Mouse (Mus musculus) liver, embryonic 11.5 days (tissue): ENCODE data around the gene Trib2. TPM values are rescaled to one million over a fixed set of nuclear protein-coding genes. Genes with fewer than 3 reads are reported as not detected.

Experiments used
- ATAC-seq: fragments of 200-750 bp; cut with Nextera tagmentation; replicated peaks from 2 replicates; pipeline ENCODE4 v1.8.0; 2017; ENCODE audit warnings: moderate number of reproducible peaks, mild to moderate bottlenecking, moderate TSS enrichment, moderate library complexity; ENCODE audit not compliant: low FRiP score
- DNase-seq: peaks from one replicate; pipeline ENCODE4 v3.0.0-alpha.2; 2017; ENCODE audit warnings: low spot score
- H3K27ac ChIP-seq: fragments of 300-500 bp; sonication (generic); 2 replicates; pipeline ENCODE4 v1.5.1; 2014; ENCODE audit warnings: mild to moderate bottlenecking, low read depth, low read length, control low read depth
- H3K27me3 ChIP-seq: fragments of 300-500 bp; sonication (generic); replicated peaks from 2 replicates; pipeline ENCODE4 v1.6.1; 2014; ENCODE audit warnings: low read length, mixed read lengths; ENCODE audit not compliant: control insufficient read depth, insufficient read depth
- H3K36me3 ChIP-seq: fragments of 300-500 bp; sonication (generic); 2 replicates; pipeline ENCODE4 v1.6.1; 2014; ENCODE audit warnings: mild to moderate bottlenecking, low read length, moderate library complexity, mixed read lengths; ENCODE audit not compliant: control insufficient read depth, insufficient read depth
- H3K4me1 ChIP-seq: fragments of 300-500 bp; sonication (generic); replicated peaks from 2 replicates; pipeline ENCODE4 v1.6.1; 2014; ENCODE audit warnings: low read length, mixed read lengths; ENCODE audit not compliant: control insufficient read depth, insufficient read depth
- H3K4me2 ChIP-seq: fragments of 300-500 bp; sonication (generic); 2 replicates; pipeline ENCODE4 v1.6.1; 2014; ENCODE audit warnings: mild to moderate bottlenecking, control low read depth, moderate library complexity
- H3K4me3 ChIP-seq: fragments of 300-500 bp; sonication (generic); 2 replicates; pipeline ENCODE4 v1.5.1; 2014; ENCODE audit warnings: low read depth, low read length, control low read depth
- H3K9ac ChIP-seq: fragments of 300-500 bp; sonication (generic); 2 replicates; pipeline ENCODE4 v1.6.1; 2014; ENCODE audit warnings: low read depth, low read length, control low read depth
- H3K9me3 ChIP-seq: fragments of 300-500 bp; sonication (generic); 2 replicates; pipeline ENCODE4 v1.6.1; 2016; ENCODE audit warnings: low read length, inconsistent platforms, mixed read lengths; ENCODE audit not compliant: control insufficient read depth
- WGBS: fragments of 180-500 bp; shearing (Covaris S2); extraction: QIAGEN DNeasy Blood & Tissue Kit; methylation state at CpG from one replicate; pipeline ENCODE4 v1.1.7; 2014; 5-methylcytosine and 5-hydroxymethylcytosine counted together
- polyA plus RNA-seq: library from polyadenylated mRNA; unstranded; fragments of >200 nt; fragmentation: Nextera tagmentation; extraction: Ambion mirVana; gene quantifications from 2 replicates; pipeline ENCODE4 v1.2.1, GENCODE M21; 2014

Trib2 gene
- polyA plus RNA-seq, 1 experiment from 2014 or later, result 6.4 TPM

GRCm38 (mm10) chr12:15800196-15800913 lies 16.4 kb downstream of the Trib2 start:
- H3K27me3 ChIP-seq, result no peaks in the 10 kb centered on the region
- H3K4me1 ChIP-seq, result no peaks in the 10 kb centered on the region

GRCm38 (mm10) chr12:15798019-15798418 lies 18.7 kb downstream of the Trib2 start:
- no peaks in the 10 kb centered on the region for H3K4me1 ChIP-seq

More at GRCm38 (mm10) chr12:15800196-15800913, 16.4 kb downstream of the Trib2 start:
- no peak overlapping the region for H3K4me2 ChIP-seq
- no peak for ATAC-seq
- WGBS, result 76% methylated on average over 4 of the region's 4 CpGs
- H3K27ac ChIP-seq, result no peak overlapping the region
- H3K4me3 ChIP-seq, result no peak overlapping the region
- no peak overlapping the region for H3K9ac ChIP-seq
- no peaks in the 10 kb centered on the region for H3K9me3 ChIP-seq
- DNase-seq, result no peak
- no peaks in the 10 kb centered on the region for H3K36me3 ChIP-seq

DNA sequence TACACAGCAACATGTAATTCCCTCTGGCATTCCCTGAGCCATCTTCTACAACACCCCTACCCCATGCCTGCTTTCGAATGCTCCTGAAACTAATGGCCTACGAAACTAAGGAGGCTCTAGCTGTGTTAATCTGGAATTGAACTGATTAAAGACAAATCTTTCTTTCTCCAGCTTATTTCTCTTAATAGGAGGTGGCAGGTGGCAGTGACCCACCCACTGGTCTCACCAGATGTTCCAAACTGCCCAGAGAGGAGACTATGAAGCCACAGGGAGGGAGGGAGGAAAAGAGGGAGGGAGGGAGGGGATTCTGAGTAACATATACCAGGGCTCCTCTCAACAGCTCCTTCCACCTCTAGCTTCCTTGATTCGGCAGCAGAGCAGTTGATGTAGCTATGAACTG lies 20.8 kb downstream of the Trib2 start:
- H3K9ac ChIP-seq, result no peak overlapping the region
- WGBS, result 77% methylated on average over 3 of the region's 3 CpGs
- H3K9me3 ChIP-seq, result no peaks in the 10 kb centered on the region
- ATAC-seq (no peak), DNase-seq (no peak)
- no peaks in the 10 kb centered on the region for H3K4me1 ChIP-seq
- no peaks in the 10 kb centered on the region for H3K27me3 ChIP-seq
- H3K4me2 ChIP-seq, result no peak overlapping the region
- H3K27ac ChIP-seq, result no peak overlapping the region
- H3K4me3 ChIP-seq, result no peak overlapping the region
- peaks cover 6% of the 10 kb centered on the region for H3K36me3 ChIP-seq

More at GRCm38 (mm10) chr12:15798019-15798418, 18.7 kb downstream of the Trib2 start:
- no peaks in the 10 kb centered on the region for H3K27me3 ChIP-seq
- H3K36me3 ChIP-seq, result peaks cover 6% of the 10 kb centered on the region
- no peak overlapping the region for H3K27ac ChIP-seq
- 47% methylated on average over 7 of the region's 7 CpGs for WGBS
- H3K9ac ChIP-seq, result no peak overlapping the region
- H3K4me3 ChIP-seq, result no peak overlapping the region
- peak; percentile 64 for ATAC-seq
- H3K9me3 ChIP-seq, result no peaks in the 10 kb centered on the region
- DNase-seq, result no peak
- H3K4me2 ChIP-seq, result no peak overlapping the region

DNA sequence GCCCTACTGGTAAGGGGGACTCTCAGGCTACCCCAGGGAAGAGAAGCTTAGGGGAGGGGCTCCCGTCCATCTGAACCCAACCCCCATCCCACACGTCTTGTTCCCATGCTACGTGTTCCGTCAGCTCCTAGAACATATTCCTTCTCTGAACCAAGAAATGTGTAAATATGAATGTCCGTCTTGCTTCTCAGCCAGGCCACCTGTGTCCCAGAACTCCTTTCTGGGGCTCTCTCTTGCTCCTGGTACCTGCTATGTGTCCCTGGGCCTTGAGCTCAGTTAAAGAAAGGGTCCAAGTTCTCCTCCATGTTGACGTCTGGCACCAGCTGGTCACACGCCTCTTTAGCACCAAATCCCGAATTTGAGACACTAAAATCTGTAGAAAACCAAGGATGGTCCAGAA lies 23.4 kb downstream of the Trib2 start:
- H3K4me3 ChIP-seq, result no peak overlapping the region
- WGBS, result 89% methylated on average over 8 of the region's 8 CpGs
- H3K9me3 ChIP-seq, result no peaks in the 10 kb centered on the region
- peaks cover 6% of the 10 kb centered on the region for H3K36me3 ChIP-seq
- H3K4me2 ChIP-seq, result no peak overlapping the region
- H3K9ac ChIP-seq, result no peak overlapping the region
- no peak for DNase-seq
- H3K27me3 ChIP-seq, result no peaks in the 10 kb centered on the region
- H3K27ac ChIP-seq, result no peak overlapping the region
- ATAC-seq, result no peak
- no peaks in the 10 kb centered on the region for H3K4me1 ChIP-seq

- no peak for ATAC-seq
- DNase-seq, result no peak
- H3K36me3 ChIP-seq, result peaks cover 6% of the 10 kb centered on the region
- H3K9me3 ChIP-seq, result no peaks in the 10 kb centered on the region
- H3K27me3 ChIP-seq, result no peaks in the 10 kb centered on the region
- 81% methylated on average over 2 of the region's 2 CpGs for WGBS
- no peaks in the 10 kb centered on the region for H3K4me1 ChIP-seq
- H3K27ac ChIP-seq, result no peak overlapping the region
- H3K9ac ChIP-seq, result no peak overlapping the region
- no peak overlapping the region for H3K4me3 ChIP-seq
- H3K4me2 ChIP-seq, result no peak overlapping the region
These were observed 26.5 kb downstream of the Trib2 start for GRCm38 (mm10) chr12:15790181-15790580.

DNA sequence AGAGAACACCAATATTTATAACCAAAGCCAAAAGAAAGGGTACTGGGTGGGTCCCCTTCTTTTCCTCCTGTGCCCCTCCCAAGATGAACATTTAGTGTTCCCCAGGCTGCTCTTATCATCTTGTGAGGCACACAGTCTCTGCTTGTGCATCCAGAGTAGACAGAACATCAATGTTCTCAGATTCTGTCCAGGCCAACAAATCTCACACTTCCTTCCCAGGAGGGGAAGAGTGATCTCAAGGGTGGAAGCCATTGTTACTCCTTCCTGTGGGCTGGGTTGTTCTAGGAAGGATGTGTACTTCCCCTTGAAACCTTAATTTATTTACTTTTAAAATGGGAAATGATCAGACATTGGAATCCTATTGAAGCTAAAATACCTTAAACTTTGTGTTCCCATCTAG lies 39.7 kb downstream of the Trib2 start:
- no peak overlapping the region for H3K4me3 ChIP-seq
- no peaks in the 10 kb centered on the region for H3K27me3 ChIP-seq
- ATAC-seq (no peak), DNase-seq (no peak)
- H3K27ac ChIP-seq, result no peak overlapping the region
- no peak overlapping the region for H3K9ac ChIP-seq
- no peak overlapping the region for H3K4me2 ChIP-seq
- H3K4me1 ChIP-seq, result no peaks in the 10 kb centered on the region
- no peaks in the 10 kb centered on the region for H3K9me3 ChIP-seq
- no peaks in the 10 kb centered on the region for H3K36me3 ChIP-seq

- no peak overlapping the region for H3K27ac ChIP-seq
- H3K4me3 ChIP-seq, result no peak overlapping the region
- no peak for ATAC-seq
- H3K9ac ChIP-seq, result no peak overlapping the region
- no peaks in the 10 kb centered on the region for H3K9me3 ChIP-seq
- H3K4me2 ChIP-seq, result no peak overlapping the region
- H3K36me3 ChIP-seq, result no peaks in the 10 kb centered on the region
- no peaks in the 10 kb centered on the region for H3K4me1 ChIP-seq
- DNase-seq, result no peak
- whole genome bisulfite sequencing, result 60% methylated on average over 6 of the region's 6 CpGs
- no peaks in the 10 kb centered on the region for H3K27me3 ChIP-seq
These were observed 45.0 kb downstream of the Trib2 start for GRCm38 (mm10) chr12:15771686-15772085.

DNA sequence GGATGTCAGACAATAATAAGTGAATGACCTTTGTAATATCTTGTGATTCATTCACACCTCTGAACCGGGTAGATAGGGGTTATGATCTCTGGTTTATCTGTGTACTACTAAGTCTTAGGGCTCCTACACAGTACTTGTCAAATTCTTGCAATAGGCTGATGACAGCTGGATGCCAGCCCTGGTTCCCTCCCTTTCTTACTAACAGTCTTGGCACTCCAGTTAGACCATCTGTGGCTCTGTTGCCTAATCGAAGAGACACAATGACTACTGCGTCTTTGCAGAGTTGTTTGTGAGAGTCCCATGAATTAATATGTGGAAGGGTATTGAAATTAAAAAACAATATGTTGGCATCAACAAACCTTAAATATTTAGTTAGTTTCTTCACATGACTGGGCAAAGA lies 48.2 kb downstream of the Trib2 start:
- Histone ChIP-seq H3K4me3 (no peak overlapping the region), H3K4me2 (no peak overlapping the region), H3K4me1 (no peaks in the 10 kb centered on the region), H3K9ac (no peak overlapping the region), H3K9me3 (no peaks in the 10 kb centered on the region), H3K27ac (no peak overlapping the region), H3K36me3 (no peaks in the 10 kb centered on the region), H3K27me3 (no peaks in the 10 kb centered on the region)
- DNase-seq (no peak), ATAC-seq (no peak)
- WGBS, result 89% methylated on average over 3 of the region's 3 CpGs

DNA sequence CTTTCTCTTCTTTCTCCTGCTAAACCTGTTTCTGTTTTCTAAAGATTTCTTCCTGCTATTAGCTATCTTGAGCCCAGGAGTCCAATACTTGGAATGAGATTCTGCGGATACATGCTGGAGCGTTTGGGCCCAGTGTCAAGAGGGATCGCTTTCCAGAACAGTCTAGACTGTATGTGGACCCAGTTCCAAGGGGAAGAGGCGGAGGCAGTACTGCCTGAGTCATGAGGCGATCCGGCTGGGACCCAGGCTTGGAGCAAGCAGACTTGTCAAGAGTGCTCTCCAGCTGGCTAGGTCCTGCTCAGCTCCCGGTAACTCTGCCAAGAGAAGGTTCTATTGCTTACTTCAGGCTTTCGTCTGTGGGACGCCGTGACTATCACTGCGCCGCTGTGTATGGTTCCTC lies 50.7 kb downstream of the Trib2 start:
- Histone ChIP-seq H3K36me3 (no peaks in the 10 kb centered on the region), H3K9ac (no peak overlapping the region), H3K27me3 (no peaks in the 10 kb centered on the region), H3K27ac (no peak overlapping the region), H3K4me3 (no peak overlapping the region), H3K9me3 (no peaks in the 10 kb centered on the region), H3K4me1 (no peaks in the 10 kb centered on the region), H3K4me2 (no peak overlapping the region)
- DNase-seq (no peak), ATAC-seq (no peak)
- 91% methylated on average over 12 of the region's 12 CpGs for WGBS
